Mouse (Mus musculus) MEL (cell line): ENCODE measurements around the gene Fam45a. TPM values are rescaled to one million over a fixed set of nuclear protein-coding genes. Genes with fewer than 3 reads are reported as not detected.
A peak's percentile ranks its signal among the peaks of the same experiment; 100 is the strongest.

ENCODE experiments used
- DNase-seq: peaks from one replicate; pipeline ENCODE4 v3.0.0; 2011; ENCODE audit warnings: low read depth, low spot score
- H3K27ac ChIP-seq: 2 replicates; pipeline ENCODE4 v1.5.1; 2012; ENCODE audit warnings: low read depth, mild to moderate bottlenecking, control low read depth, low read length, moderate library complexity; ENCODE audit not compliant: control insufficient read depth
- H3K27me3 ChIP-seq, 2 experiments: fragments of 150-350 bp in 1 of 2; sonication (generic) in 1 of 2; 2 replicates each; pipeline ENCODE4 v1.6.1; 2012; ENCODE audit warnings: low read length in 2 of 2, mild to moderate bottlenecking in 2 of 2, improper control_type of control experiment in 1 of 2, moderate library complexity in 1 of 2; ENCODE audit not compliant: insufficient read depth in 2 of 2, control insufficient read depth in 1 of 2
- H3K36me3 ChIP-seq, 2 experiments: 2 replicates each; pipeline ENCODE4 v1.6.1; 2012 to 2014; ENCODE audit warnings: low read length in 2 of 2, improper control_type of control experiment in 1 of 2, inconsistent platforms in 1 of 2, mild to moderate bottlenecking in 1 of 2; ENCODE audit not compliant: insufficient read depth in 2 of 2, control insufficient read depth in 1 of 2
- H3K4me1 ChIP-seq, 2 experiments: fragments of 150-350 bp in 1 of 2; sonication (generic) in 1 of 2; 2 replicates each; pipeline ENCODE4 v1.6.1; 2012; ENCODE audit warnings: low read length in 2 of 2, improper control_type of control experiment in 1 of 2, mild to moderate bottlenecking in 1 of 2; ENCODE audit not compliant: insufficient read depth in 2 of 2, control insufficient read depth in 1 of 2
- H3K4me3 ChIP-seq, 2 experiments: fragments of 150-350 bp in 1 of 2; sonication (generic) in 1 of 2; 2 replicates each; pipeline ENCODE4 v1.5.1; 2012; ENCODE audit warnings: low read depth in 2 of 2, low read length in 2 of 2, mild to moderate bottlenecking in 2 of 2, moderate library complexity in 2 of 2, control low read depth in 1 of 2, improper control_type of control experiment in 1 of 2; ENCODE audit not compliant: control insufficient read depth in 1 of 2, insufficient read depth in 1 of 2
- H3K79me2 ChIP-seq: 2 replicates; pipeline ENCODE4 v1.6.1; 2012; ENCODE audit warnings: mild to moderate bottlenecking, low read length, moderate library complexity; ENCODE audit not compliant: control insufficient read depth, poor library complexity, insufficient read depth
- H3K9ac ChIP-seq: 2 replicates; pipeline ENCODE4 v1.6.1; 2012; ENCODE audit warnings: low read depth, mild to moderate bottlenecking, control low read depth, low read length, moderate library complexity; ENCODE audit not compliant: control insufficient read depth, poor library complexity, severe bottlenecking
- H3K9me3 ChIP-seq: fragments of 150-350 bp; sonication (generic); replicated peaks from 2 replicates; pipeline ENCODE4 v1.6.1; 2012; ENCODE audit warnings: mild to moderate bottlenecking, low read length, improper control_type of control experiment, moderate library complexity; ENCODE audit not compliant: insufficient read depth
- BHLHE40 ChIP-seq: IDR thresholded peaks from 2 replicates; pipeline ENCODE4 v1.6.1; 2012; ENCODE audit warnings: low read depth, mild to moderate bottlenecking, inconsistent platforms, low read length, improper control_type of control experiment, borderline replicate concordance
- CHD1 ChIP-seq: IDR thresholded peaks from 2 replicates; pipeline ENCODE4 v1.6.1; 2012; ENCODE audit warnings: low read depth, mild to moderate bottlenecking, inconsistent platforms, low read length, improper control_type of control experiment
- EP300 ChIP-seq, 2 experiments: IDR thresholded peaks; 2 replicates each; pipeline ENCODE4 v1.6.1; 2011; ENCODE audit warnings: improper control_type of control experiment in 2 of 2, low read length in 2 of 2, low read depth in 1 of 2, mild to moderate bottlenecking in 1 of 2
- ETS1 ChIP-seq: IDR thresholded peaks from 2 replicates; pipeline ENCODE4 v1.6.1; 2012; ENCODE audit warnings: low read depth, mild to moderate bottlenecking, inconsistent platforms, low read length, improper control_type of control experiment, moderate library complexity
- GATA1 ChIP-seq: IDR thresholded peaks from 2 replicates; pipeline ENCODE4 v1.6.1; 2011; ENCODE audit warnings: low read depth, low read length, improper control_type of control experiment
- HCFC1 ChIP-seq: IDR thresholded peaks from 2 replicates; pipeline ENCODE4 v1.6.1; 2012; ENCODE audit warnings: low read depth, mild to moderate bottlenecking, inconsistent platforms, low read length, improper control_type of control experiment, moderate library complexity
- JUND ChIP-seq: IDR thresholded peaks from 2 replicates; pipeline ENCODE4 v1.6.1; 2011; ENCODE audit warnings: low read depth, mild to moderate bottlenecking, improper control_type of control experiment, low read length
- KAT2A ChIP-seq: conservative IDR thresholded peaks from 2 replicates; pipeline ENCODE4 v1.6.1; 2012; ENCODE audit warnings: low read depth, low read length, improper control_type of control experiment, inconsistent platforms
- MAFK ChIP-seq: IDR thresholded peaks from 2 replicates; pipeline ENCODE4 v1.6.1; 2011; ENCODE audit warnings: low read depth, mild to moderate bottlenecking, low read length, improper control_type of control experiment, borderline replicate concordance
- MAZ ChIP-seq: IDR thresholded peaks from 2 replicates; pipeline ENCODE4 v1.6.1; 2012; ENCODE audit warnings: low read depth, mild to moderate bottlenecking, inconsistent platforms, low read length, improper control_type of control experiment
- MXI1 ChIP-seq: IDR thresholded peaks from 2 replicates; pipeline ENCODE4 v1.6.1; 2011; ENCODE audit warnings: mild to moderate bottlenecking, low read depth, low read length, improper control_type of control experiment
- MYB ChIP-seq: IDR thresholded peaks from 2 replicates; pipeline ENCODE4 v1.6.1; 2011; ENCODE audit warnings: mild to moderate bottlenecking, low read depth, low read length, improper control_type of control experiment
- NELFE ChIP-seq: IDR thresholded peaks from 2 replicates; pipeline ENCODE4 v1.6.1; 2011; ENCODE audit warnings: low read depth, low read length, improper control_type of control experiment
- NRF1 ChIP-seq: IDR thresholded peaks from 2 replicates; pipeline ENCODE4 v1.6.1; 2014; ENCODE audit warnings: low read depth, mild to moderate bottlenecking, inconsistent platforms, low read length, improper control_type of control experiment, moderate library complexity; ENCODE audit not compliant: poor library complexity, insufficient read depth, severe bottlenecking
- POLR2AphosphoS2 ChIP-seq: IDR thresholded peaks from 2 replicates; pipeline ENCODE4 v1.6.1; 2011; ENCODE audit warnings: low read length, improper control_type of control experiment
- RCOR1 ChIP-seq: IDR thresholded peaks from 2 replicates; pipeline ENCODE4 v1.6.1; 2012; ENCODE audit warnings: low read depth, mild to moderate bottlenecking, inconsistent platforms, low read length, improper control_type of control experiment
- SIN3A ChIP-seq: IDR thresholded peaks from 2 replicates; pipeline ENCODE4 v1.6.1; 2012; ENCODE audit warnings: low read length, improper control_type of control experiment, inconsistent platforms
- TAL1 ChIP-seq: IDR thresholded peaks from 2 replicates; pipeline ENCODE4 v1.6.1; 2012; ENCODE audit warnings: mild to moderate bottlenecking, inconsistent platforms, low read length, moderate library complexity, mixed read lengths
- TCF12 ChIP-seq: IDR thresholded peaks from 2 replicates; pipeline ENCODE4 v1.6.1; 2014; ENCODE audit warnings: low read depth, mild to moderate bottlenecking, inconsistent platforms, low read length, improper control_type of control experiment, moderate library complexity
- USF1 ChIP-seq: IDR thresholded peaks from 2 replicates; pipeline ENCODE4 v1.6.1; 2014; ENCODE audit warnings: low read depth, mild to moderate bottlenecking, inconsistent platforms, low read length, improper control_type of control experiment, moderate library complexity
- USF2 ChIP-seq, 2 experiments: IDR thresholded peaks; 2 replicates each; pipeline ENCODE4 v1.6.1; 2011 to 2012; ENCODE audit warnings: improper control_type of control experiment in 2 of 2, low read length in 2 of 2, borderline replicate concordance in 1 of 2, inconsistent platforms in 1 of 2, low read depth in 1 of 2, mild to moderate bottlenecking in 1 of 2; ENCODE audit not compliant: insufficient read depth in 1 of 2
- ZKSCAN1 ChIP-seq: IDR thresholded peaks from 2 replicates; pipeline ENCODE4 v1.6.1; 2012; ENCODE audit warnings: low read depth, mild to moderate bottlenecking, inconsistent platforms, low read length, improper control_type of control experiment, moderate library complexity
- ZMIZ1 ChIP-seq: IDR thresholded peaks from 2 replicates; pipeline ENCODE4 v1.6.1; 2012; ENCODE audit warnings: low read depth, mild to moderate bottlenecking, inconsistent platforms, low read length, improper control_type of control experiment, moderate library complexity
- polyA plus RNA-seq, 2 experiments: library from polyadenylated mRNA; stranded (reverse) in 1 of 2; unstranded in 1 of 2; fragments of >175 nt in 1 of 2; fragments of >200 nt in 1 of 2; gene quantifications; 2 replicates each; pipeline versions ENCODE4 v1.2.1 to v1.2.4; 2012; ENCODE audit warnings: low replicate concordance in 2 of 2, low read depth in 1 of 2; ENCODE audit not compliant: insufficient read length in 2 of 2, insufficient read depth in 1 of 2, missing spikeins in 1 of 2
- total RNA-seq: library from RNA; depleted of rRNA; stranded (reverse); fragments of 300-350 nt; gene quantifications from 2 replicates; pipeline ENCODE4 v1.2.3, GENCODE M21; 2012

The Fam45a gene
- total and polyA plus RNA-seq, 3 experiments: 12.1 to 20.4 TPM; not detected in 1

GRCm38 (mm10) chr19:60843324-60843723 is 31.9 kb downstream of the Fam45a start:
- Histone ChIP-seq H3K36me3 (peaks cover 0 to 21% of the 10 kb centered on the region in 2 experiments; a peak in 2 of 4 replicates), H3K9ac (no peak overlapping the region)

GRCm38 (mm10) chr19:60845731-60846130 is 34.3 kb downstream of the Fam45a start:
- TF ChIP-seq ZKSCAN1 (no peak), MYB (no peak), MAFK (no peak), RCOR1 (no peak), USF2 (IDR thresholded peaks at IDR 0.05; ENCODE audit: borderline replicate concordance in 1 of 2, insufficient read depth in 1 of 2, low read depth in 1 of 2, low read length in 2 of 2) (no peak), BHLHE40 (no peak), NELFE (no peak), TAL1 (no peak), USF1 (no peak), JUND (no peak), ZMIZ1 (no peak), KAT2A (no peak), GATA1 (no peak), CHD1 (no peak), NRF1 (no peak), HCFC1 (no peak), SIN3A (no peak), TCF12 (no peak), EP300 (IDR thresholded peaks at IDR 0.05; ENCODE audit: low read depth in 1 of 2, low read length in 2 of 2) (no peak)
- TF ChIP-seq, all 39 proteins: peak for 0
- Histone ChIP-seq H3K36me3 (peaks cover 0 to 21% of the 10 kb centered on the region in 2 experiments; a peak in 2 of 4 replicates), H3K4me3 (no peak overlapping the region), H3K79me2 (no peaks in the 10 kb centered on the region), H3K4me1 (peaks cover 9 to 16% of the 10 kb centered on the region in 2 experiments), H3K9ac (no peak overlapping the region), H3K27ac (no peak overlapping the region), H3K9me3 (no peaks in the 10 kb centered on the region), H3K27me3 (no peaks in the 10 kb centered on the region)
- no peak for DNase-seq

More at GRCm38 (mm10) chr19:60843324-60843723, 31.9 kb downstream of the Fam45a start:
- no peaks in the 10 kb centered on the region for H3K9me3 ChIP-seq
- DNase-seq: peak; percentile 83
- H3K27me3 ChIP-seq: no peaks in the 10 kb centered on the region
- peaks cover 9 to 16% of the 10 kb centered on the region in 2 experiments for H3K4me1 ChIP-seq
- no peak overlapping the region for H3K4me3 ChIP-seq
- peak overlapping the region; percentile 55 for H3K27ac ChIP-seq
- peak; percentile 88 for TF ChIP-seq RCOR1
- TF ChIP-seq MAZ: no peak
- no peak for TF ChIP-seq POLR2AphosphoS2
- 0 out of 2 replicates have a peak, but pooled peaks have one; percentile 23 for TF ChIP-seq KAT2A
- TF ChIP-seq TCF12: peak; percentile 97
- peak; percentile 97 for TF ChIP-seq GATA1
- peak; percentile 69; the same call in 1 of the 2 replicates for TF ChIP-seq MAFK
- TF ChIP-seq TAL1: peak; percentile 72
- TF ChIP-seq SIN3A: peak; percentile 66
- peak; percentile 94 to 96 for TF ChIP-seq EP300 (IDR thresholded peaks at IDR 0.05; ENCODE audit: low read depth in 1 of 2, low read length in 2 of 2)
- peak; percentile 89 for TF ChIP-seq ETS1
- peak; percentile 57; the same call in 1 of the 2 replicates for TF ChIP-seq MXI1
- TF ChIP-seq NELFE: no peak
- no peaks in the 10 kb centered on the region for H3K79me2 ChIP-seq
